Mouse (Mus musculus): ENCODE measurements around the gene Rplp1. TPM values are rescaled to one million over a fixed set of nuclear protein-coding genes. Genes with fewer than 3 reads are reported as not detected.

Gene Rplp1
- 917 and 923 TPM in 2 replicates for polyA plus RNA-seq (2015; fragmentation: Nextera tagmentation; extraction: Ambion mirVana)

- H3K4me2 ChIP-seq, result peak within 1 kb of the TSS; percentile 88
- peaks cover 30% of the 10 kb centered on the region for H3K36me3 ChIP-seq
- H3K4me1 ChIP-seq (replicated peaks), result peaks cover 25% of the 10 kb centered on the region
- H3K27me3 ChIP-seq, result no peaks in the 10 kb centered on the region
- peak within 1 kb of the TSS; percentile 92 for H3K9ac ChIP-seq
- peak within 1 kb of the TSS; percentile 91 for H3K27ac ChIP-seq
- WGBS, result under 1% methylated on average over 70 of the region's 70 CpGs
- no peaks in the 10 kb centered on the region for H3K9me3 ChIP-seq
- ATAC-seq (ENCODE audit: low FRiP score), result peak; percentile 97
- peak within 1 kb of the TSS; percentile 95 for H3K4me3 ChIP-seq
Measured at GRCm38 (mm10) chr9:61914203-61914916, at the start of gene Rplp1. Gene Rplp1 (minus strand): TSS chr9:61914542.

- H3K9ac ChIP-seq, result no peak overlapping the region
- H3K36me3 ChIP-seq, result no peaks in the 10 kb centered on the region
- 76% methylated on average over 6 of the region's 6 CpGs for WGBS
- no peak overlapping the region for H3K4me2 ChIP-seq
- no peaks in the 10 kb centered on the region for H3K9me3 ChIP-seq
- no peak for ATAC-seq (ENCODE audit: low FRiP score)
- no peaks in the 10 kb centered on the region for H3K27me3 ChIP-seq
- no peaks in the 10 kb centered on the region for H3K4me1 ChIP-seq (replicated peaks)
- no peak overlapping the region for H3K4me3 ChIP-seq
- H3K27ac ChIP-seq, result no peak overlapping the region
Measured at GRCm38 (mm10) chr9:61963356-61963755, 49.0 kb upstream of the Rplp1 start.

DNA sequence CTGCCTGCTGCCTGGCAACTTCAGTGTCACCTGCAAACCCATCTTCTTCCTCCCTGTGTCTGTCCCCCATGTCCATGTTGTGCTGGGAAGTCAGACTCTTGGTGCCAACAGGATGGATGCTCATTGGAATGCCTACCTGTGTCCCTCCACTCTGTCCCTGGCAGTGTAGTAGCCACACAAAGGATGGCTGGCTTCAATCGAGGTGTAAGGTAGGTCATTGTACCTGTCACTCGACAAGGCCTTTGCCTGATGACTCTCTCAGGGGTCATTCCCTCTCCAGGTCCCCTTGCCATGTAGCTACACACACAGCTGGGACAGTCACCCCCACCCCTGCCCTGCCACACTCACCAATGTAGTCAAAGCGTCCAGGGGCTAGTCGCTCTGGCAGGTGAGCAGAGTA lies 46.8 kb upstream of the Rplp1 start:
- no peak overlapping the region for H3K4me2 ChIP-seq
- ATAC-seq (ENCODE audit: low FRiP score), result no peak
- 93% methylated on average over 4 of the region's 4 CpGs for WGBS

DNA sequence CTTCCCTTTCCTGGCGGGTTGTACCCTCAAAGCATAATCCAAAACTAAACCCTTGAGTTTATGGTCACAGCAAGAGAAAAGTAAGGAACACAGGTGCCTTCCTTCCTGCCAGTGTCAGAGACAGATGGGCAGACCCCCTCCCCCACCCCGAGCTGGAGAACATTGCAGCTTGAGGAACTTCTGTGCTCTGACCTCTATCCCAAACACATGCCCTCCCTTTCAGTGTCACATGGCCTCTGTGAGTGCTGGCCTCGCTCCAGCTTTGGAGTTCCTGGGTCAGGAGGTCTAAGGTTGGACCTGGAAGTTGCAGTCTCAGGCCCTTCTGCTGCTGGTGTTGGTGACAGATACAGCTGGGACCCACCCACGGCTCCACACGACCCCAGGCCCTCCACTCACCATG lies 46.4 kb upstream of the Rplp1 start:
- Histone ChIP-seq H3K27ac (no peak overlapping the region), H3K9me3 (no peaks in the 10 kb centered on the region), H3K9ac (no peak overlapping the region), H3K4me1 (replicated peaks) (no peaks in the 10 kb centered on the region), H3K4me2 (no peak overlapping the region), H3K4me3 (no peak overlapping the region), H3K27me3 (no peaks in the 10 kb centered on the region), H3K36me3 (no peaks in the 10 kb centered on the region)
- 59% methylated on average over 5 of the region's 5 CpGs for WGBS
- ATAC-seq (ENCODE audit: low FRiP score), result no peak

More for the DNA sequence above, 46.8 kb upstream of the Rplp1 start:
- H3K9ac ChIP-seq, result no peak overlapping the region
- no peaks in the 10 kb centered on the region for H3K9me3 ChIP-seq
- no peak overlapping the region for H3K27ac ChIP-seq
- H3K4me1 ChIP-seq (replicated peaks), result no peaks in the 10 kb centered on the region
- H3K27me3 ChIP-seq, result no peaks in the 10 kb centered on the region
- no peaks in the 10 kb centered on the region for H3K36me3 ChIP-seq
- no peak overlapping the region for H3K4me3 ChIP-seq

DNA sequence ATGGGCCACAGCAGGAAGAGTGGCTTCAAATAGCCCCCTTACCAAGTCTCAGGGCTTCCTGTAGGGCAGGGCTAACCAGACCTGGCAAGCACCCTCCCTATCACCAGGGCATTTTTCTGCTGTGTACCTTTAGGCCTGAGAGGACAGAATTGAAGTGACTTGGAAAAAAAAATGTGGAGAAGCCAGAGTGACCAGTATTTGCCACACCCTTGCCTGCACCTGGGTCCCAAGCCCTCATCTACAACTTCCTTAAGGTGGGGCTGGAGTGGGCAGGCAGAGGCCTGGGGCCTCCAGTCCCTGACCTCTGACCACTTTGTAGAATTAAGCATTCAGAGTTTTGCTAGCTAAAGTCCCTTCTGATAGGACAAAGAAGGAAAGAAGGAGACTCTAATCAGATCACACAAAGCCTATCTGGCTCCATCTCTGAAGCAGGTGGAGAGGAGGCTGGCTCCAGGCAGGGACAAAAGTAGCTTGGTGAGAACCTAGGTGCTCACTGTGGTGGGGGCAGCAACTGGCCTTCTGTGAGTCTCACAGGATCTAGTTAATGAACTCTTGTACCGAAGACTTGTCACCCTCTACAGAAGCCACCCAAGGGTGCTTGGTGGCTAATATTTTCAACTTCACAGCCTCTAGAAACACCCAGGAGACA lies 45.7 kb upstream of the Rplp1 start:
- Histone ChIP-seq H3K27me3 (no peaks in the 10 kb centered on the region), H3K9me3 (no peaks in the 10 kb centered on the region), H3K9ac (no peak overlapping the region), H3K4me3 (no peak overlapping the region), H3K27ac (no peak overlapping the region), H3K4me2 (no peak overlapping the region), H3K4me1 (replicated peaks) (no peaks in the 10 kb centered on the region), H3K36me3 (no peaks in the 10 kb centered on the region)
- 100% methylated on average over 1 of the region's 1 CpGs for WGBS
- ATAC-seq (ENCODE audit: low FRiP score), result no peak

DNA sequence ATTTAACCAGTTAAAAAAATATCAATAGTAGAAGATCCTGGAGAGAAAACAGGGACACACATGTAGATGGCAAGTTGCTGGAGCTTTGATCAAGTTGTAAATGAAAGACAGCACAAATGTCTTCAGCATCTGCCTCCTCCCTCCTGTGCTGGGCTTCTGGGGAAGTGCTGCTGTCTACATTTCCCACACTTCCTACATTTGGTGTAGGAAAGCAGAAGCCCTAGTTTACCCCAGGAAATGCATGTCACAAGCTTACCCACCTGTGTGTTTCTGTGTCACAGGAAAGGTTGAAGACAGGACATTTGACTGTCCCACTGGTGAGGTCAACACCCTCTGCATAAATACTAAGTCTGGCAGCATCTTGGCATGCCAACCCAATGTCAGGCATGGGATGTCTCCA lies 40.4 kb upstream of the Rplp1 start:
- ATAC-seq (ENCODE audit: low FRiP score), result no peak
- Histone ChIP-seq H3K9ac (no peak overlapping the region), H3K4me1 (replicated peaks) (no peaks in the 10 kb centered on the region), H3K4me3 (no peak overlapping the region), H3K9me3 (no peaks in the 10 kb centered on the region), H3K27me3 (no peaks in the 10 kb centered on the region), H3K36me3 (no peaks in the 10 kb centered on the region), H3K27ac (no peak overlapping the region), H3K4me2 (no peak overlapping the region)

DNA sequence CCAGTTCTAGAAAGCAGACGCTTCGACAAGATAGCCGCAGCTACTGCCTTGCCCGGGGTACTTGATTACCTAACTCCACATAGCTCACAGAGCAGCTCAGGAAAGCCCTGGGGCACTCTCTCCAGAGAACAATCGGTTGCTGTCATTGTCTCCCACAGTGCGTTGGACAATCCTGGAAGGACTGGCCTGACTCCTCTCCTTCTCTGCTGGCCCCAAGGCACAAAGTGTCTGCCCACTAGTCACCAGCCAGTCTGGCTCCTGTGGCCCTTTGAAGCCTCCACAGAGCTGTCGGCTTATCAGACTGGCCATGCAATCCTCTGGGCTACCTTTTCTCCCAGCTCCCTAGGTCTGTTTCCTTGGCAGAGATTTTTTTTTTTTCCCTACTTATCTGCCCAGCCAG lies 37.9 kb upstream of the Rplp1 start:
- Histone ChIP-seq H3K4me3 (no peak overlapping the region), H3K9ac (no peak overlapping the region), H3K4me1 (replicated peaks) (peaks cover 7% of the 10 kb centered on the region), H3K36me3 (no peaks in the 10 kb centered on the region), H3K27ac (no peak overlapping the region), H3K4me2 (no peak overlapping the region), H3K9me3 (no peaks in the 10 kb centered on the region), H3K27me3 (no peaks in the 10 kb centered on the region)
- WGBS, result 49% methylated on average over 7 of the region's 7 CpGs
- ATAC-seq (ENCODE audit: low FRiP score), result no peak

- Histone ChIP-seq H3K36me3 (no peaks in the 10 kb centered on the region), H3K27me3 (no peaks in the 10 kb centered on the region), H3K4me1 (replicated peaks) (peaks cover 16% of the 10 kb centered on the region), H3K4me3 (peak overlapping the region; percentile 68), H3K9me3 (no peaks in the 10 kb centered on the region), H3K9ac (peak overlapping the region; percentile 71), H3K27ac (no peak overlapping the region), H3K4me2 (peak overlapping the region; percentile 100)
- peak; percentile 83 for ATAC-seq (ENCODE audit: low FRiP score)
- 8% methylated on average over 24 of the region's 24 CpGs for WGBS
Measured at GRCm38 (mm10) chr9:61947402-61948346, 33.3 kb upstream of the Rplp1 start.

- WGBS, result under 1% methylated on average over 44 of the region's 44 CpGs
- Histone ChIP-seq H3K36me3 (no peaks in the 10 kb centered on the region), H3K27me3 (no peaks in the 10 kb centered on the region), H3K27ac (peak within 1 kb of the TSS; percentile 52), H3K4me2 (peak within 1 kb of the TSS; percentile 100), H3K9ac (peak within 1 kb of the TSS; percentile 77), H3K4me3 (peak within 1 kb of the TSS; percentile 68), H3K9me3 (no peaks in the 10 kb centered on the region), H3K4me1 (replicated peaks) (peaks cover 16% of the 10 kb centered on the region)
- peak; percentile 90 for ATAC-seq (ENCODE audit: low FRiP score)
Measured at GRCm38 (mm10) chr9:61946623-61947401, 32.5 kb upstream of the Rplp1 start, which contains the start of gene Kif23. Gene Kif23 (minus strand): TSS chr9:61946774.

DNA sequence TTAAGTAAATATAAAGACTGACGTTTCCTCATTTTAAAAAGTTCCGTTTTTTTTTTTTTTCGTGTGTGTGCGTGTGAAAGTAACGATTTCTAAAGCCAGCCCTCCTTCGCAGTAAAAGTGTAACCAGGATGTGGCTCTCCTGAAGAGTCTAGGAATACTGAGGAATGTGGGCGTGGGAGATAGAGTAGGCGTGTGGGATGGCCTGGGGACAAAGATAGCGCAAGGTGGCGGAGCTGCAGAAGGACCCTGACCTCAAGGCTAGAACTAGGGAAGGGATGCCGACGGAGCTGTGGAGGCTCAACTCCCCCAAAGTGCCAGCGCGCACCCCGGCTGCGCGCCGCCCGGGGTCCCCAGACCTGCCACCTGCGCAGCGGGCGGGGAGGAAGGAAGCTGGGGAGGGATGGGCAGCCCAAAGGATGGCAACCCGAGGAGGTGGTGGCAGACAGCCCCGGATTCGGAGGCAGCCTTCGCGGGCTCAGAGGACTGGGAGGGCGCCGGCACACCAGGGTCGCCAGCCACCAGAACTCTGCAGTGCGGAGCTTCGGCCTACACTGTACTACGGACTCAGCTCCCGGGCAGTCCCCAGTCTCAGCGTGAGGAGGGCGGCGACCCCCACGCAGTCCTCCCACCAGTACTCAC lies 31.8 kb upstream of the Rplp1 start:
- peak; percentile 89 for ATAC-seq (ENCODE audit: low FRiP score)
- Histone ChIP-seq H3K4me2 (peak overlapping the region; percentile 100), H3K27ac (peak overlapping the region; percentile 52), H3K9ac (peak overlapping the region; percentile 77), H3K4me1 (replicated peaks) (peaks cover 16% of the 10 kb centered on the region), H3K27me3 (no peaks in the 10 kb centered on the region), H3K36me3 (no peaks in the 10 kb centered on the region), H3K4me3 (peak overlapping the region; percentile 68), H3K9me3 (no peaks in the 10 kb centered on the region)
- under 1% methylated on average over 38 of the region's 38 CpGs for WGBS

DNA sequence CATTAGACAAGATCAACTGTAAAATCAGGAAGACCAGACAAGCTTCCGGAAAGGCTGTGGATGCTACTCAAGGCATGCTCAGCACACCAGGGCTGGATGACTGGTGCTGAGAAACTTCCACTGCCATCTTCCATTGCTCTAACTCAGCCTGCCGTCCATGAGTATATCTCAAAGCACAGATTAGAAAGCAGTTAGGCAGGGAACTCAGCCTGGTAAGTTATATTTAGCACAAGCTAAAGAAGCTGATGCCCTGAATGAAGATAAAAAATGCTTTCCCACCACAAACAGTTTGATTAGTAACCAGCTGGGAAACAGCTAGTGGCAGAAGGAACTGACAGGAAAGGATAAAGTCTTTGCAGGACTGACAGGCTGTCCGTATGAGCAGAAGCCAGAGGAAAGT lies 26.7 kb upstream of the Rplp1 start:
- H3K36me3 ChIP-seq, result no peaks in the 10 kb centered on the region; the same call in 1 of the 2 replicates

More for the DNA sequence above, 26.7 kb upstream of the Rplp1 start:
- ATAC-seq (ENCODE audit: low FRiP score), result no peak
- H3K4me3 ChIP-seq, result no peak overlapping the region
- no peak overlapping the region for H3K9ac ChIP-seq
- H3K4me1 ChIP-seq (replicated peaks), result peaks cover 2% of the 10 kb centered on the region
- no peaks in the 10 kb centered on the region for H3K9me3 ChIP-seq
- no peaks in the 10 kb centered on the region for H3K27me3 ChIP-seq
- no peak overlapping the region for H3K27ac ChIP-seq
- H3K4me2 ChIP-seq, result no peak overlapping the region
- 95% methylated on average over 3 of the region's 3 CpGs for WGBS
